Mouse (Mus musculus) forebrain, embryonic 16.5 days (tissue): ENCODE results near the gene Arl2. TPM values are rescaled to one million over a fixed set of nuclear protein-coding genes. Genes with fewer than 3 reads are reported as not detected.
A peak's percentile ranks its signal among the peaks of the same experiment; 100 is the strongest.

Source experiments
- ATAC-seq: fragments of 200-750 bp; cut with Nextera tagmentation; 2 replicates; pipeline ENCODE4 v1.8.0; 2017; ENCODE audit warnings: mild to moderate bottlenecking, moderate library complexity
- H3K27ac ChIP-seq: fragments of 300-500 bp; sonication (generic); 2 replicates; pipeline ENCODE4 v1.5.1; 2014; ENCODE audit warnings: low read length, control low read depth
- H3K27me3 ChIP-seq: fragments of 300-500 bp; sonication (generic); replicated peaks from 2 replicates; pipeline ENCODE4 v1.6.1; 2014; ENCODE audit warnings: low read length; ENCODE audit not compliant: control insufficient read depth, insufficient read depth
- H3K36me3 ChIP-seq: fragments of 300-500 bp; sonication (generic); 2 replicates; pipeline ENCODE4 v1.6.1; 2014; ENCODE audit not compliant: control insufficient read depth, insufficient read depth
- H3K4me1 ChIP-seq: fragments of 300-500 bp; sonication (generic); replicated peaks from 2 replicates; pipeline ENCODE4 v1.6.1; 2014; ENCODE audit warnings: low read length; ENCODE audit not compliant: control insufficient read depth, insufficient read depth
- H3K4me2 ChIP-seq: fragments of 300-500 bp; sonication (generic); 2 replicates; pipeline ENCODE4 v1.6.1; 2014; ENCODE audit warnings: mild to moderate bottlenecking, low read length, control low read depth
- H3K4me3 ChIP-seq: fragments of 300-500 bp; sonication (generic); replicated peaks from 2 replicates; pipeline ENCODE4 v1.5.1; 2014; ENCODE audit warnings: mild to moderate bottlenecking, low read length, control low read depth
- H3K9ac ChIP-seq: fragments of 300-500 bp; sonication (generic); replicated peaks from 2 replicates; pipeline ENCODE4 v1.6.1; 2014; ENCODE audit warnings: low read depth, low read length, control low read depth
- H3K9me3 ChIP-seq: fragments of 300-500 bp; sonication (generic); 2 replicates; pipeline ENCODE4 v1.6.1; 2016; ENCODE audit warnings: low read length; ENCODE audit not compliant: control insufficient read depth
- WGBS: fragments of 180-500 bp; shearing (Covaris S2); extraction: QIAGEN DNeasy Blood & Tissue Kit; methylation state at CpG from one replicate; pipeline ENCODE4 v1.1.7; 2014; 5-methylcytosine and 5-hydroxymethylcytosine counted together
- polyA plus RNA-seq: library from polyadenylated mRNA; unstranded; fragments of >200 nt; fragmentation: Nextera tagmentation; extraction: Ambion mirVana; gene quantifications from 2 replicates; pipeline ENCODE4 v1.2.1, GENCODE M21; 2015

The Arl2 gene
- polyA plus RNA-seq = 69.9 and 92.6 TPM in 2 replicates

DNA sequence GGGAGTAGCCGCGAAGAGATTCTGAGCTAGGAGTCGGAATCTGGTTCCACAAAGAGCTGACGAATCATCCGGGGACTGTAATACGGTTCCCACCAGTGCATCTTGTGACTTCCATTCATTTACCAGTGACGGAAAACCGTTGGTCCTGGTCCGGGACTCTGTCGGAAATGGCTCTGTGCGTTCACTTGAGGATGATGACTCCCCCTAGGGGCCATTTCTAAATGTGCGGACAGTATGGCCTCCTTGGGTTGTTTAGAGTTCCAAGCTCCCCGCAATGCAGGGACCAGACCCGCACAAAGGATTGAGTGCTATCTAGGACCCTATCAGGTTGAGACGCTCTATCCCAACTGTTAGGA lies at the start of gene Arl2:
Arl2 (minus strand) TSS at position 155 of the 356 bp plus-strand sequence.
- Histone ChIP-seq H3K4me3 (peak within 1 kb of the TSS; percentile 73), H3K4me2 (peak within 1 kb of the TSS; percentile 72), H3K9me3 (no peaks in the 10 kb centered on the region), H3K27ac (peak within 1 kb of the TSS; percentile 95), H3K9ac (peak within 1 kb of the TSS; percentile 94), H3K4me1 (peaks cover 19% of the 10 kb centered on the region), H3K36me3 (no peaks in the 10 kb centered on the region), H3K27me3 (no peaks in the 10 kb centered on the region)
- ATAC-seq = peak; percentile 80
- WGBS = 0% methylated on average over 15 of the region's 15 CpGs

DNA sequence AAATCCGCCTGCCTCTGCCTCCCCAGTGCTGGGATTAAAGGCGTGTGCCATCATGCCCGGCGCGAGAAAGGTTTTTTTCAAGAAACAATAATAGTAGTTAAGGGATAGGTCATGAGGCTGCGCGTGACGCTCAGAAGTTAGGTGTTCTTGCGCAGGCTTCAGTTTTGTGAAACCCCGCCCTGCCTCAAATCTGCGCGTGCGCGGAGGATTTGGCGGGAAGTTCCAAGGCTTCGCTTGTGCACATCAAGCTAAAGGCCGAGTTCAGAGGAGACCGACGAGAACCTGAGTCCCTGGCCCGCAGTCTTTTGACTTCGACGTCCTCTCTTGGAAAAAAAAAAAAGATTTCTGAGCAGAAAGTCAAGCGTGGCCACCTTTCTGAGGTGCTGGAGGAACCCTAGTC lies 42.8 kb upstream of the Arl2 start, which contains the start of gene Majin:
Majin (plus strand) TSS at position 258 of the 400 bp plus-strand sequence.
- Histone ChIP-seq H3K27me3 (no peaks in the 10 kb centered on the region), H3K27ac (no peak within 1 kb of the TSS), H3K4me3 (no peak within 1 kb of the TSS), H3K9ac (no peak within 1 kb of the TSS), H3K4me2 (no peak within 1 kb of the TSS), H3K36me3 (no peaks in the 10 kb centered on the region), H3K9me3 (no peaks in the 10 kb centered on the region), H3K4me1 (no peaks in the 10 kb centered on the region)
- ATAC-seq = no peak
- 92% methylated on average over 23 of the region's 23 CpGs for WGBS

DNA sequence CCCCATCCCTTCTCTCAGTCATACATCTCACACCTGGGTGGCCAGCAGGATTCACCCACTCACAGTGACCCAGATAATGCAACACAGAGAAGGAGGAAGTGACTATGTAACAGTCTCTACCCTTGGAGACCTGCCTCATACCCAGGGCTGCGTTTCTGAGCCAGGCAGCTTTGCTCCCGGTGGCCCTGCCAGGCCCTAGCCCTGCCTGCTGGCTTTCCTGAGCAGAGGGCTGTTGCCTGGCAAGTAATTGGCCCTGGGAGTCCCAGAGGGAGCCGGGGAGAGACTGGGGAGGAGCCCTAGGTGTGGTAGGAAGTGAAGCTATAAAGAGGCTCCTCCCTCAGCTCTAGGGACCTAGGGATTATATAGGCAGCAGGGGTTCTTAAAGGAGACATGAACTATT lies 41.2 kb upstream of the Arl2 start:
- 19% methylated on average over 3 of the region's 3 CpGs for WGBS
- Histone ChIP-seq H3K9me3 (no peaks in the 10 kb centered on the region), H3K4me1 (no peaks in the 10 kb centered on the region), H3K4me3 (no peak overlapping the region), H3K27me3 (no peaks in the 10 kb centered on the region), H3K9ac (no peak overlapping the region), H3K4me2 (no peak overlapping the region), H3K36me3 (no peaks in the 10 kb centered on the region), H3K27ac (no peak overlapping the region)
- ATAC-seq = no peak

- Histone ChIP-seq H3K9me3 (no peaks in the 10 kb centered on the region), H3K27ac (no peak overlapping the region), H3K4me3 (no peak overlapping the region), H3K27me3 (no peaks in the 10 kb centered on the region), H3K4me1 (no peaks in the 10 kb centered on the region), H3K9ac (no peak overlapping the region), H3K4me2 (no peak overlapping the region), H3K36me3 (no peaks in the 10 kb centered on the region)
- no peak for ATAC-seq
- 32% methylated on average over 5 of the region's 5 CpGs for WGBS
These were observed 40.3 kb upstream of the Arl2 start for GRCm38 (mm10) chr19:6181629-6182028.

DNA sequence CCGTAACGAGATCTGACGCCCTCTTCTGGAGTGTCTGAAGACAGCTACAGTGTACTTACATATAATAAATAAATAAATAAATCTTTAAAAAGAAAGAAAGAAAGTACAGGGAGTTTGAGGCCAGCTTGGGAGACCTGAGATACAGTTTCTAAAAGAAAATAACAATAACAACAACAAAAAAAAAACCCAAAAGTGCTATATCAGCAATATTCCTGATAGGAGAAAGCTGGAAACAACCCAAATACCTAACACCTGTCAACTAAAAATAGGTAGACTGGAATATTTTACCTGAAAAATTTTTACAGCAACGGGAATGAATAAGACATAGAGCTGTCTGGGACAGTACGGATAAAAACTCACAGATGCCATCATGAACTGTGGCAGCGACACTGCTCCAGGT lies 37.4 kb upstream of the Arl2 start:
- no peaks in the 10 kb centered on the region for H3K9me3 ChIP-seq
- no peak overlapping the region for H3K27ac ChIP-seq
- H3K4me1 ChIP-seq = no peaks in the 10 kb centered on the region
- no peak overlapping the region for H3K4me3 ChIP-seq
- no peaks in the 10 kb centered on the region for H3K36me3 ChIP-seq
- no peaks in the 10 kb centered on the region for H3K27me3 ChIP-seq
- H3K4me2 ChIP-seq = no peak overlapping the region
- no peak for ATAC-seq
- no peak overlapping the region for H3K9ac ChIP-seq
- WGBS = over 99% methylated on average over 5 of the region's 6 CpGs

GRCm38 (mm10) chr19:6174771-6175170 lies 33.4 kb upstream of the Arl2 start:
- Histone ChIP-seq H3K4me1 (no peaks in the 10 kb centered on the region), H3K4me3 (no peak overlapping the region), H3K36me3 (no peaks in the 10 kb centered on the region), H3K27ac (no peak overlapping the region), H3K9me3 (no peaks in the 10 kb centered on the region), H3K27me3 (no peaks in the 10 kb centered on the region), H3K9ac (no peak overlapping the region), H3K4me2 (no peak overlapping the region)
- ATAC-seq = no peak
- WGBS = 45% methylated on average over 5 of the region's 5 CpGs

GRCm38 (mm10) chr19:6171215-6171614 lies 29.9 kb upstream of the Arl2 start:
- ATAC-seq = no peak
- Histone ChIP-seq H3K4me3 (no peak overlapping the region), H3K36me3 (no peaks in the 10 kb centered on the region), H3K4me1 (no peaks in the 10 kb centered on the region), H3K4me2 (no peak overlapping the region), H3K9me3 (no peaks in the 10 kb centered on the region), H3K9ac (no peak overlapping the region), H3K27me3 (no peaks in the 10 kb centered on the region), H3K27ac (no peak overlapping the region)
- WGBS = 83% methylated on average over 8 of the region's 8 CpGs

DNA sequence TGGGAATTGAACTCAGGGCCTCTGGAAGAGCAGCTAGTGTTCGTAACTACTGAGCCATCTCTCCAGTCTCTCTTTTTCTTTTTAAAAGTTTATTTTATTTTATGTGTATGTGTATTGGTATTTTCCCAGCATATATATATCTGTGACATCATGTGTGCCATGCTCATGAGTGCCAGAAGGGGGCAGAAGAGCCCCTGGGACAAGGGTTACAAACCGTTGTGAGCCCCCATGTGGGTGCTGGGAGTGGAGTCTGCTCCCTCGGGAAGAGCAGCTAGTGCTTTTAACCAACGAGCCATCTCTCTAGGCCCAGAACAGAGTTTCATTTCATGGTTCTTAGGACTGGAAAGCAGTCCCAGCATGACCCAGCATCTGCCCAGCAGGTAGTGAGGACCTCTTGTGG lies 25.4 kb upstream of the Arl2 start:
- no peak for ATAC-seq
- no peak overlapping the region for H3K4me3 ChIP-seq
- no peaks in the 10 kb centered on the region for H3K9me3 ChIP-seq
- 72% methylated on average over 4 of the region's 4 CpGs for WGBS
- no peaks in the 10 kb centered on the region for H3K36me3 ChIP-seq
- no peaks in the 10 kb centered on the region for H3K4me1 ChIP-seq
- no peak overlapping the region for H3K4me2 ChIP-seq
- H3K27ac ChIP-seq = no peak overlapping the region
- H3K27me3 ChIP-seq = no peaks in the 10 kb centered on the region
- H3K9ac ChIP-seq = no peak overlapping the region

- H3K36me3 ChIP-seq = no peaks in the 10 kb centered on the region
- H3K4me1 ChIP-seq = no peaks in the 10 kb centered on the region
- WGBS = 68% methylated on average over 10 of the region's 10 CpGs
- H3K9ac ChIP-seq = no peak overlapping the region
- H3K4me3 ChIP-seq = no peak overlapping the region
- no peak for ATAC-seq
- no peak overlapping the region for H3K4me2 ChIP-seq
- no peak overlapping the region for H3K27ac ChIP-seq
- no peaks in the 10 kb centered on the region for H3K9me3 ChIP-seq
- no peaks in the 10 kb centered on the region for H3K27me3 ChIP-seq
These were observed 22.7 kb upstream of the Arl2 start for GRCm38 (mm10) chr19:6163872-6164547.

DNA sequence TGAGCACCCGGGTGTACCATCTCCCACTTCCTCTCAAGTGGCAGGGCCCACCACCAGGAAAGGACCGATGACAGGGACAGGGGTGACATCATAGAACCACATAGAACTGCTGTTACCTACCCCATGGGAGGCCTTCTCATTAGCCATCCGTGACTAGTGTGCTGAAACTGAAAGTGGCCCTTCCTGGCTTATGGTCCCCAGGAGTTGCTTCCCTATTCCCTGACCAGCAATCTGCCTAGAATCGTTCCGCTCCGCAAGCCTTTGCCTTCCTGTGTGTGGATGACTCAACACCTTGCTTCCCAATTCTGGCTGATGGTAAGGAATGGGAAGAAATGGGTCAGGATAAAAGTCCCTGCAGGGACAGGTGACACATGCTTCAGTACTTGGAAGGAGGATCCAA lies 15.9 kb upstream of the Arl2 start:
- H3K36me3 ChIP-seq = no peaks in the 10 kb centered on the region
- H3K27me3 ChIP-seq = no peaks in the 10 kb centered on the region
- no peaks in the 10 kb centered on the region for H3K4me1 ChIP-seq
- no peak overlapping the region for H3K9ac ChIP-seq
- 78% methylated on average over 6 of the region's 6 CpGs for WGBS
- H3K4me2 ChIP-seq = no peak overlapping the region
- no peak for ATAC-seq
- H3K9me3 ChIP-seq = no peaks in the 10 kb centered on the region
- H3K4me3 ChIP-seq = no peak overlapping the region
- no peak overlapping the region for H3K27ac ChIP-seq
